Mouse (Mus musculus) embryonic facial prominence, embryonic 11.5 days (tissue): ENCODE results near the gene Mfsd6l. TPM values are rescaled to one million over a fixed set of nuclear protein-coding genes. Genes with fewer than 3 reads are reported as not detected.

Experiments used
- ATAC-seq: fragments of 200-750 bp; cut with Nextera tagmentation; replicated peaks from 2 replicates; pipeline ENCODE4 v1.8.0; 2017; ENCODE audit warnings: low read depth; ENCODE audit not compliant: insufficient number of reproducible peaks, low FRiP score, low TSS enrichment
- DNase-seq: peaks from one replicate; pipeline ENCODE4 v3.0.0-alpha.2; 2015; ENCODE audit warnings: low spot score
- H3K27ac ChIP-seq: fragments of 300-500 bp; sonication (generic); replicated peaks from 2 replicates; pipeline ENCODE4 v1.5.1; 2014; ENCODE audit warnings: mild to moderate bottlenecking, low read depth, low read length, control low read depth
- H3K27me3 ChIP-seq: fragments of 300-500 bp; sonication (generic); 2 replicates; pipeline ENCODE4 v1.6.1; 2014; ENCODE audit warnings: mild to moderate bottlenecking, low read length, moderate library complexity, mixed read lengths; ENCODE audit not compliant: control insufficient read depth, insufficient read depth
- H3K36me3 ChIP-seq: fragments of 300-500 bp; sonication (generic); replicated peaks from 2 replicates; pipeline ENCODE4 v1.6.1; 2014; ENCODE audit warnings: low read depth, mild to moderate bottlenecking, low read length, moderate library complexity, mixed read lengths; ENCODE audit not compliant: control insufficient read depth, insufficient read depth
- H3K4me1 ChIP-seq: fragments of 300-500 bp; sonication (generic); 2 replicates; pipeline ENCODE4 v1.6.1; 2014; ENCODE audit warnings: low read length, mixed read lengths; ENCODE audit not compliant: control insufficient read depth, insufficient read depth
- H3K4me2 ChIP-seq: fragments of 300-500 bp; sonication (generic); 2 replicates; pipeline ENCODE4 v1.6.1; 2014; ENCODE audit warnings: low read depth, mild to moderate bottlenecking, control low read depth, low read length, moderate library complexity
- H3K4me3 ChIP-seq: fragments of 300-500 bp; sonication (generic); 2 replicates; pipeline ENCODE4 v1.5.1; 2014; ENCODE audit warnings: low read depth, low read length, control low read depth
- H3K9ac ChIP-seq: fragments of 300-500 bp; sonication (generic); replicated peaks from 2 replicates; pipeline ENCODE4 v1.6.1; 2014; ENCODE audit warnings: mild to moderate bottlenecking, control low read depth, low read length
- H3K9me3 ChIP-seq: fragments of 300-500 bp; sonication (generic); replicated peaks from 2 replicates; pipeline ENCODE4 v1.6.1; 2016; ENCODE audit warnings: mild to moderate bottlenecking, low read length, inconsistent platforms, mixed read lengths; ENCODE audit not compliant: control insufficient read depth
- WGBS: fragments of 180-500 bp; shearing (Covaris S2); extraction: QIAGEN DNeasy Blood & Tissue Kit; methylation state at CpG from one replicate; pipeline ENCODE4 v1.1.7; 2014; 5-methylcytosine and 5-hydroxymethylcytosine counted together
- polyA plus RNA-seq: library from polyadenylated mRNA; unstranded; fragments of >200 nt; fragmentation: Nextera tagmentation; extraction: Ambion mirVana; gene quantifications from 2 replicates; pipeline ENCODE4 v1.2.1, GENCODE M21; 2014

The Mfsd6l gene
- polyA plus RNA-seq, 1 experiment from 2014 or later, result 0.27 TPM

DNA sequence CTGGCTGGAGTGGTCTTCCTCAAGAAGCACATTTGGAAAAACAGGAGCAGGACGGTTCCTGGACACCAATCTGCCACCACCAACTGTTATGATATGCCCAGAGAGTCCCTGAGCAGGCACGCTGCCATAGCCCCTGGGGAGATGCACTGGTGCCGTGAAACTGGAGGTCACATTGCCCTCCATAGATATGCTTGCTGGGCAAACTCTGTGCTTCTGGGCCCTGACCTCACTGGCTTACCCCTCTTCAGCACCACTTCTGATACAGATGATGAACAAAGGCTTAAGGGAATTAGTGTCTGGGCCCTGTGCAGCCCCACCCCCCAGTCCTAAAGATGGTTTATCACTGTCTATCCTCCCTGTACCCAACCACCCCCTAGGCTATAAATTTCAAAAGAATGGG, 37.3 kb downstream of the Mfsd6l start:
- Histone ChIP-seq H3K4me3 (no peak overlapping the region), H3K27ac (no peak overlapping the region), H3K4me1 (0 out of 2 replicates have a peak, but pooled peaks cover 2% of the 10 kb centered on the region), H3K36me3 (no peaks in the 10 kb centered on the region), H3K9me3 (no peaks in the 10 kb centered on the region), H3K9ac (no peak overlapping the region), H3K4me2 (no peak overlapping the region), H3K27me3 (no peaks in the 10 kb centered on the region)
- no peak for DNase-seq
- no peak for ATAC-seq
- 53% methylated on average over 3 of the region's 3 CpGs for WGBS

DNA sequence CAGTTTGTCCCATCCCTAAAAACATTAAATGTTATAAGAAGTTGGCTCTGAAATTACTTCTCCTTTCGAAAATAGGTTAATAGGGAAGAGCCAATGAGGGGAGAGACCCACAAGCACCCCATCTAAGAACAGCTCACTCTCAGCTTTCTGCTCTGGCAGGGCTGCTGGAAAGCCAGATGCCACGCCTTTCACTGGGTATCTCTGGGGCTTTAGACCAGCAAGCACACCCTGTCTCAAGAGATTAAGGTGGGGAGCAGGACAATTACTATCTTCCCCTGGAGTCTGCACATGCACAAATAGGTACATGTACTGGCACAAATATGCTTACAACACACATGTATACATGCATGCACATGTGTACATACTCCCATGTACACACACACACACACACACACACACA, 41.9 kb downstream of the Mfsd6l start:
- H3K27me3 ChIP-seq, result no peaks in the 10 kb centered on the region
- no peaks in the 10 kb centered on the region for H3K9me3 ChIP-seq
- peaks cover 5% of the 10 kb centered on the region for H3K4me1 ChIP-seq
- no peak overlapping the region for H3K9ac ChIP-seq
- no peak overlapping the region for H3K4me2 ChIP-seq
- no peak for DNase-seq
- no peak overlapping the region for H3K27ac ChIP-seq
- no peak for ATAC-seq
- H3K36me3 ChIP-seq, result no peaks in the 10 kb centered on the region
- no peak overlapping the region for H3K4me3 ChIP-seq
- WGBS, result 88% methylated on average over 2 of the region's 2 CpGs

DNA sequence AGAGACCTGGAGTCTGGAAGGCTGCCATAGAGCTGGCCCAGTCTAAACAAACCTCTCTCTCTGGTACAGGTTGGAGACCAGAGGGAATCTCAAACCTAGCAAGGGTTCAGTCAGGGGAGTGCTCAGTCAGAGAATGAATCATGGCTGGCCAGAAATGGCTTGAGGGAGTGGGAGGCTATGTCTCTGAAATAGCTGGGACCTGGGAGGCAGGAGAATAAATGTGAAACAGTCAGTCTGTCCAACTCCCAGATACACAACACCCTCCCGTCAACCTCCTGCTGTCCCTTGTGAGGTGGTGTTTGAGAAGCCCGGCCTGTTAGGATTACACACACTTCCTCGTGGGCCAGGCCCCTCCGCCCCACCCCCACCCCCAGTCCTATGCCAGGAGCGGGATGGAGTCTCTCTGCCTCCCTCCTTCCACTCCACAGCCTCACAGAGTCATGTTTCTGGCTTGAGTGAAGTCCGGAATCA, 44.6 kb downstream of the Mfsd6l start:
- Histone ChIP-seq H3K4me1 (peaks cover 5% of the 10 kb centered on the region), H3K4me3 (no peak overlapping the region), H3K4me2 (no peak overlapping the region), H3K9me3 (no peaks in the 10 kb centered on the region), H3K9ac (no peak overlapping the region), H3K27me3 (no peaks in the 10 kb centered on the region), H3K36me3 (no peaks in the 10 kb centered on the region), H3K27ac (peak overlapping the region; percentile 8; the same call in 1 of the 2 replicates)
- ATAC-seq, result no peak
- 23% methylated on average over 6 of the region's 6 CpGs for WGBS
- peak; percentile 38 for DNase-seq

DNA sequence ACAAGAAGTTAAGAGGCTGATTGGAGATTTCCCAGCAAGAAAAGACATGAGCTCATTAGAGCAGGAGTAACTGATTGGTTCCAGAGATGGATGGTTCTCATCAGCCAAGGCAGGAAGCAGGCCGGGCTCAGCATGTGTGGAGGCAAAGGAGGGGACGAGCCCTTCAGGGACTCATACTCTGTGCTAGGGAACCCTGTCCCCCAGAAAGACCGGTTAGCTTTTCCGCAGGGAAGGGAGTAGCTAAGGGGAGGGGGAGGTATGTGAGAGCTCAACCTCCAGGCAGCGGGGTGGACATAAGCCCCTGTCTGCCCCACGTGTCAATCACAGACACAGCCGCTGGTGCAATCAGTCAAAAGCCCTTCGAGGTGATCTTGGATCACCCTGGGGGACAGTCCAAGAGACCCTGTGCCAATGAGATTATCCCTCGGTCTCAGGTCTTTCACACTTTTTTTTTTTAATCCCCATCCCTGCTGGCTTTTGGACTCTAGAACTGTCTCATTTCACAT, 45.6 kb downstream of the Mfsd6l start:
- Histone ChIP-seq H3K4me3 (no peak overlapping the region), H3K4me1 (peaks cover 5% of the 10 kb centered on the region), H3K36me3 (no peaks in the 10 kb centered on the region), H3K4me2 (no peak overlapping the region), H3K9me3 (no peaks in the 10 kb centered on the region), H3K9ac (no peak overlapping the region; the same call in 1 of the 2 replicates), H3K27me3 (no peaks in the 10 kb centered on the region), H3K27ac (peak overlapping the region; percentile 71)
- 4% methylated on average over 9 of the region's 9 CpGs for WGBS
- DNase-seq, result peak; percentile 77
- ATAC-seq, result peak; percentile 76

DNA sequence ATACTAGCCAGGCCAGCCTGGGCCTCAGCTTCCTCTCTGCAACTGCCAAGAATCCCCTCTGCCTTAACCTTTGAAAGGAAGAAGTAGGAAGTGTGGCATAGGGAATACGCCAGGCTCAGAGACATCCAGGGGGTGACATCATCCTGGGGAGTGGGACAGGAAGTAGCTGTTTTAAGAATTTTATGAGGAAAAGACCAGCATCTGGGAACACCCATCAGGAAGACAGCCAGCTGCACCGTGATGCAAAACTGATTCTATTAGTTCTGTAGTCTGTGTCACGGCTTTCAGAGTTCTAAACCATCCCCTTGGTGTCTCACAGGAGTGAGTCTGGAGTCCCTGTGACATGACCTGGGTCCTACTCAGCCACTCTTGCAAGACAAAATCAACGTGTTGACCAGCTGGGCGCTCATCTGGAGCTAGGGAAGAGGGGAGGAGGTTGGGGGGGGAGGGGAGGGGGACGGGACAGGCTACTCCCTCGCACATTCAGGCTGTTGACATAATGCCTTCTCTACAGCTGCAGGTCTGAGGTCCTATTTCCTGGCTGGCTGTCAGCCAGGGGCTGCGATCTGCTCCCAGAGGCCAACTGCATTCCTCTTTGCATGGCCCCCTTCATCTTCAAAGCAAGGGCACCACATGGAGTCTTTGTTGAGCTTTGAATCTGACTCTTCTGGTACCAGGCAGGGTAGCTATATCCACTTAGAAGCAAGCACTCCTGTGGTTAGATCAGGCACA, 46.4 kb downstream of the Mfsd6l start:
- Histone ChIP-seq H3K27me3 (no peaks in the 10 kb centered on the region), H3K4me2 (no peak overlapping the region), H3K4me1 (peaks cover 5% of the 10 kb centered on the region), H3K9me3 (no peaks in the 10 kb centered on the region), H3K9ac (no peak overlapping the region), H3K36me3 (no peaks in the 10 kb centered on the region), H3K27ac (peak overlapping the region; percentile 71), H3K4me3 (no peak overlapping the region)
- peak; percentile 69 for DNase-seq
- ATAC-seq, result peak; percentile 72
- 6% methylated on average over 8 of the region's 8 CpGs for WGBS

DNA sequence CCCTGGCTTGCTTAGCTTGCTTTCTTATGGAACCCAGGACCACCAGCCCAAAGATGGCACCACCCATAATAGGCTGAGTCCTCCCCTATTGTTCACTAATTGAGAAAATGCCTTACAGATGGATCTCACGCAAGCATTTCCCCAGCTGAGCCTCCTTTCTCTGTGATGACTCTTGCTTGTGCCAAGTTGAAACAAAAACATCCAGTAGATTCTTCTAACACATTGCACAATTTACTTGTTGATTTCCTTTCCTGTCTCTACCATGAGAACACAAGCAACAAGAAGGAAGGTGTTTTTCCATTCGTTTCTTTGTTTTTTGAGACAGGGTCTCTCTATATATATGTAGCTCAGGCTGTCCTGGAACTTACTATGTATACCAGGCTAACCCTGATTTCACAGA, 51.1 kb downstream of the Mfsd6l start:
- H3K4me2 ChIP-seq, result no peak overlapping the region
- DNase-seq, result no peak

More for the DNA sequence above, 51.1 kb downstream of the Mfsd6l start:
- H3K4me1 ChIP-seq, result peaks cover 5% of the 10 kb centered on the region
- no peaks in the 10 kb centered on the region for H3K9me3 ChIP-seq
- H3K36me3 ChIP-seq, result no peaks in the 10 kb centered on the region
- ATAC-seq, result no peak
- WGBS, result 83% methylated on average over 2 of the region's 2 CpGs
- no peak overlapping the region for H3K9ac ChIP-seq
- H3K27me3 ChIP-seq, result no peaks in the 10 kb centered on the region
- H3K27ac ChIP-seq, result no peak overlapping the region
- no peak overlapping the region for H3K4me3 ChIP-seq

Other genes starting within 250 kb of the Mfsd6l start
- 3.2 and 4.2 TPM in 2 replicates for gene Ntn1, start 155.4 kb upstream of the Mfsd6l start, polyA plus RNA-seq
- gene Pik3r5, start 124.1 kb upstream of the Mfsd6l start, polyA plus RNA-seq, result 0.50 and 0.66 TPM in 2 replicates
- 1.2 and 1.5 TPM in 2 replicates for gene Pik3r6, start 53.2 kb upstream of the Mfsd6l start, polyA plus RNA-seq
- 0.20 and 0.67 TPM in 2 replicates for gene Ccdc42, start 30.8 kb downstream of the Mfsd6l start, polyA plus RNA-seq
- 137 and 146 TPM in 2 replicates for gene Myh10, start 135.4 kb downstream of the Mfsd6l start, polyA plus RNA-seq